Mouse (Mus musculus): ENCODE data around the gene Trhr2. TPM values are rescaled to one million over a fixed set of nuclear protein-coding genes. Genes with fewer than 3 reads are reported as not detected.
"Not testable (repeated sequence)": the region's sequence is repeated elsewhere in the genome, so short reads cannot be mapped to it uniquely, and the experiment has no call there.

Trhr2 gene
- polyA plus RNA-seq, 1 experiment from 2014 or later = not detected

DNA sequence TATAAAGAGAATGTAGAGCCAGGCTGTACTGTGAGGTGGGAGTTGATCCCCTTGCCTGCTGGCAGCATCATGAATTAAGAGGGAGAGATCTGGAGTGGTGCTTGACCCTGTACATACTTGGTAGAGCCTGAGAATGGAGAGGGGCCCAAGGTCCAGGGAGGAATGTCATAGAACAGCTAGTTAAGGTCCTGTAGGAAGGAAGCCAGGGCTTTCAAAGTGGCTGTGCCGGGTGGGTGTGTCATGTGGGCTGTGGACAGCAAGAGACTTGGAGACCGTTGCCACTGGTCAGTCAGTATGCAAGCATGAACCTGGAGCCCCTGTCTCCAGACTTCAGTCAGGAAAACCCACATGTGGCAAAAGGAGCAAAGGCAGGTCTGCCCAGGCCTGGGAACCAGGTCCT lies 35.4 kb downstream of the Trhr2 start:
- no peak overlapping the region for H3K9ac ChIP-seq (replicated peaks)
- no peak for ATAC-seq (replicated peaks)
- no peak overlapping the region for H3K4me3 ChIP-seq
- no peak overlapping the region for H3K27ac ChIP-seq (replicated peaks)
- peaks cover 20% of the 10 kb centered on the region for H3K4me1 ChIP-seq
- 75% methylated on average over 2 of the region's 2 CpGs for WGBS
- no peaks in the 10 kb centered on the region for H3K27me3 ChIP-seq
- no peaks in the 10 kb centered on the region for H3K9me3 ChIP-seq
- H3K4me2 ChIP-seq (replicated peaks) = no peak overlapping the region
- no peaks in the 10 kb centered on the region for H3K36me3 ChIP-seq

DNA sequence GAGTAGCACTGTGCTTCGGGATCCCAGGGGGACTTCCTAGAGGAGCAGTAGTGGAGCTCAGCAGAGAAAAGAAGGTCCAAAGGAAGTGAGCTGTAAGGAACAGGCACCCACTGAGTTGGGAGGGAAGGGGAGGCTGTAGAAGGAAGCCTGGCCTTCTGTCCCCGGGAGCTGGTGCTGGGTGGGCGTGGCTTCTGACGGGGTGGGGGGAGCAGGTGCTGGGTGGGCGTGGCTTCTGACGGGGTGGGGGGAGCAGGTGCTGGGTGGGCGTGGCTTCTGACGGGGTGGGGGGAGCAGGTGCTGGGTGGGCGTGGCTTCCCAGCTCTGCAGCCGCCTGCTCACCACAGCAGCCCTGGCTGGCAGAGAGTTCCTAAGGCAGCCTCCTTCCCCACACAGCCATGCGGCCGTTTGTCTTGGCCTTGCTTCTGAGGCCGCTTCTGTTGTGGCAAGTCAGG lies 36.6 kb downstream of the Trhr2 start:
- not testable (repeated sequence) for H3K9ac ChIP-seq (replicated peaks); H3K9me3 ChIP-seq; H3K27ac ChIP-seq (replicated peaks); H3K4me3 ChIP-seq; H3K27me3 ChIP-seq; H3K36me3 ChIP-seq; H3K4me2 ChIP-seq (replicated peaks); ATAC-seq (replicated peaks)
- peaks cover 17% of the 10 kb centered on the region for H3K4me1 ChIP-seq
- 6% methylated on average over 13 of the region's 13 CpGs for WGBS

DNA sequence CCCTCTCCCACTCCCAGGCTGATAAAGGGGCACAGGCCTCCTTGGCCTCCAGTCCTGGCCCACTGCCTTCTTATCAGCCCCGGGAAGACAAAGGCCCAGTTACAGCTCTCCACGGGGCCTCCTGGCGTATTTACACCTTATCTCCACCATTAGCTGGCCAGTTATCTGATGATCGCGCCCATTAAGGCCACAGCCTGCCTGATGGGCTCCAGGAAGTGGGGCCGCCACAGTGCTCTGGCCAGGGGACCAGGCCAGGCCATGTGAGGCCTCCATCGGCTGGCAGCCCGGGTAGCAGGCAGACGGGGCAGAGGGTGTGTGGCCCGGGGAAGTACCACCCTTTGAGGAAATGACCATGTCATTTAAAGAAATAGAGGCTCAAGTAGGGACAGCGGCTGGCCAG lies 37.8 kb downstream of the Trhr2 start:
- Histone ChIP-seq H3K27me3 (no peaks in the 10 kb centered on the region), H3K9me3 (no peaks in the 10 kb centered on the region), H3K4me2 (replicated peaks) (no peak overlapping the region), H3K27ac (replicated peaks) (no peak overlapping the region), H3K9ac (replicated peaks) (no peak overlapping the region), H3K36me3 (no peaks in the 10 kb centered on the region), H3K4me3 (no peak overlapping the region), H3K4me1 (peaks cover 17% of the 10 kb centered on the region)
- no peak for ATAC-seq (replicated peaks)
- WGBS = 63% methylated on average over 11 of the region's 11 CpGs

DNA sequence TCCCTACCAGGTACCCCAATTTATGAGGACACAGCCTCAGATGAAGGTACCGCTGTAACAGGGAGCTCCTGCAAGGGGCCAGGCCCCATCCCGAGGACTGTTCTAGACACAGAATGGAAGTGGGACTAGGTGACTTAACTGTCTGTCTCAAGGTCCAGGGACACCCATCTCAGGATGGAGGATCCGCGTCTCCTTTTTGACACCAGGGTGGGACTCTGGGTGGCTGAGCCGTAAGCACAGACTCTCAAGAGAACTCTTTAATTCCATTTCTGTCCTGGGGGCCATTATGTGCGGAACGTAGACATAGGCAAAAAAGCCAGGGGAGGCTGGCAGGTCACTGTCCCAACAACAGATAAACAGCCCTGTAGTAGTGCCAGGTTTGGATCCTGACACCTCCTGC lies 38.4 kb downstream of the Trhr2 start:
- peaks cover 17% of the 10 kb centered on the region for H3K4me1 ChIP-seq
- H3K4me2 ChIP-seq (replicated peaks) = no peak overlapping the region
- no peaks in the 10 kb centered on the region for H3K9me3 ChIP-seq
- ATAC-seq (replicated peaks) = no peak
- H3K4me3 ChIP-seq = no peak overlapping the region
- no peak overlapping the region for H3K27ac ChIP-seq (replicated peaks)
- WGBS = 95% methylated on average over 7 of the region's 7 CpGs
- H3K9ac ChIP-seq (replicated peaks) = no peak overlapping the region
- H3K36me3 ChIP-seq = no peaks in the 10 kb centered on the region
- no peaks in the 10 kb centered on the region for H3K27me3 ChIP-seq

DNA sequence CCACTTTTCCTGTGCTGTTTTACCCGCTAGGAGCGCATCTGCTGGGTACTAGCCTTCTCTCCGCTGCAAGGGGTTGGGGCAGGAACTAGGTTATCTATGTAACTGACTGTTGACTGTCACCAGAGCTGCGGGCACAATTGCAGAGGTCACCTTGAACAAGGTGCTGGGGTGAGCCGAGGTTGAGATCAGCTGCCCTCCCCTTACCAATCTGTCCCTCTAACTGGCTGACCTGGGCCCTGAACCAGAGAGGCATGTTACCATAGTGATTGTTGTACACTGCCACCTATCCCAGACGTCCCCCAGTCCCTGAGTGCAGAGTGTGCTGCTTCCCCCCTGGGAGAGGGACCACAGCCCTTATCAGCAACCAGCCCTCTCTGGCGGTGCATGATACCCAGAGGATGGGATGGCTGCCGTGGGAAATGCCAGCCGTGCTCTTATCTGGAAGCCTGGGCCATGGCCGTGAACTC lies 39.1 kb downstream of the Trhr2 start:
- WGBS = 66% methylated on average over 10 of the region's 10 CpGs
- H3K27ac ChIP-seq (replicated peaks) = no peak overlapping the region
- no peaks in the 10 kb centered on the region for H3K27me3 ChIP-seq
- no peak overlapping the region for H3K9ac ChIP-seq (replicated peaks)
- no peaks in the 10 kb centered on the region for H3K9me3 ChIP-seq
- H3K4me1 ChIP-seq = peaks cover 17% of the 10 kb centered on the region
- H3K4me3 ChIP-seq = no peak overlapping the region
- no peak for ATAC-seq (replicated peaks)
- no peak overlapping the region for H3K4me2 ChIP-seq (replicated peaks)
- no peaks in the 10 kb centered on the region for H3K36me3 ChIP-seq

- Histone ChIP-seq H3K27ac (replicated peaks) (no peak overlapping the region), H3K4me2 (replicated peaks) (no peak overlapping the region), H3K9me3 (no peaks in the 10 kb centered on the region), H3K27me3 (no peaks in the 10 kb centered on the region), H3K36me3 (no peaks in the 10 kb centered on the region), H3K4me1 (peaks cover 7% of the 10 kb centered on the region; the same call in 1 of the 2 replicates), H3K4me3 (no peak overlapping the region), H3K9ac (replicated peaks) (no peak overlapping the region)
- ATAC-seq (replicated peaks) = no peak
- WGBS = 3% methylated on average over 3 of the region's 3 CpGs
These were observed 40.0 kb downstream of the Trhr2 start for GRCm38 (mm10) chr8:122320541-122320940.

GRCm38 (mm10) chr8:122319708-122320075 lies 40.9 kb downstream of the Trhr2 start:
- 59% methylated on average over 7 of the region's 7 CpGs for WGBS
- H3K27ac ChIP-seq (replicated peaks) = no peak overlapping the region
- H3K36me3 ChIP-seq = no peaks in the 10 kb centered on the region
- no peaks in the 10 kb centered on the region for H3K27me3 ChIP-seq
- peaks cover 5% of the 10 kb centered on the region; the same call in 1 of the 2 replicates for H3K4me1 ChIP-seq
- H3K9me3 ChIP-seq = no peaks in the 10 kb centered on the region
- ATAC-seq (replicated peaks) = no peak
- no peak overlapping the region for H3K4me3 ChIP-seq
- no peak overlapping the region for H3K9ac ChIP-seq (replicated peaks)
- H3K4me2 ChIP-seq (replicated peaks) = no peak overlapping the region

DNA sequence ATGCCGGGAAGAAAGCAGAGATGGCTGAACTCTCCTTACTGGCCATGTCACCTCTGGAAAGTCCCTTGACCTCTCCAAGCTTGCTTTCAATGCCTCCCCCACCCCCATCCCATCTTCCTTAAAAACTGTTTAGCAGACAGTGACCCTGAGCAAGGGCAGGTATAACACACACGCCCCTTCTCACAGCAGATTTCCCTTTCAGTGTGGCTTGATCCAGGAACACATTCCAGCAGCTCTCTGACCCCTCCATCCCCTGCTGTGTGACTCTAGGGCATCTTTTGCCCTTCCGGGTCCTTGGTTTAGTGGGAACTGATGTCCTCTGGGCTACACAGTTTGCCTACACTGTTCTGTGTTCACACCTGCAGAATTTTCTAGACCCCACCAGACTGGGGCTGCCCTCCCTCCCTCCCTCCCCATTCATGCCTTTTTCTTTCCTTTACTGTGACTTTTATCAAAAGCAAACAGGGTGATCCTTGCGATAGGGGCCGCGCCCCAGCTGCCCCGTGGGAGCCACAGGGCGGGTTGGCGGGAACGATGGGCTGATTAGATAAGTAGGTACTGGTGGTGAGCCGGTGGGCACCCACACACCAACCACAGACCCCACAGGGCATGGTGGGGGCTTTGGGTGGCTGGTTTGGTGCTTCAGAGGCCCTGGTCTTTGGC lies 41.4 kb downstream of the Trhr2 start:
- no peaks in the 10 kb centered on the region for H3K27me3 ChIP-seq
- H3K4me2 ChIP-seq (replicated peaks) = no peak overlapping the region
- H3K4me1 ChIP-seq = peaks cover 1% of the 10 kb centered on the region; the same call in 1 of the 2 replicates
- ATAC-seq (replicated peaks) = no peak
- H3K9ac ChIP-seq (replicated peaks) = no peak overlapping the region
- no peak overlapping the region for H3K27ac ChIP-seq (replicated peaks)
- H3K4me3 ChIP-seq = no peak overlapping the region
- H3K9me3 ChIP-seq = no peaks in the 10 kb centered on the region
- H3K36me3 ChIP-seq = no peaks in the 10 kb centered on the region
- WGBS = 77% methylated on average over 11 of the region's 11 CpGs

- 49% methylated on average over 8 of the region's 8 CpGs for WGBS
- no peak for ATAC-seq (replicated peaks)
- Histone ChIP-seq H3K4me2 (replicated peaks) (no peak overlapping the region), H3K27me3 (no peaks in the 10 kb centered on the region), H3K4me3 (no peak overlapping the region), H3K9ac (replicated peaks) (no peak overlapping the region), H3K27ac (replicated peaks) (no peak overlapping the region), H3K36me3 (no peaks in the 10 kb centered on the region), H3K9me3 (no peaks in the 10 kb centered on the region), H3K4me1 (no peaks in the 10 kb centered on the region)
These were observed 42.5 kb downstream of the Trhr2 start for GRCm38 (mm10) chr8:122317918-122318475.

- Histone ChIP-seq H3K9ac (replicated peaks) (no peak overlapping the region), H3K27ac (replicated peaks) (no peak overlapping the region), H3K4me2 (replicated peaks) (no peak overlapping the region), H3K4me1 (no peaks in the 10 kb centered on the region), H3K4me3 (no peak overlapping the region), H3K9me3 (no peaks in the 10 kb centered on the region), H3K36me3 (no peaks in the 10 kb centered on the region), H3K27me3 (no peaks in the 10 kb centered on the region)
- 53% methylated on average over 2 of the region's 2 CpGs for WGBS
- no peak for ATAC-seq (replicated peaks)
These were observed 44.1 kb downstream of the Trhr2 start for GRCm38 (mm10) chr8:122316402-122316801.

- Histone ChIP-seq H3K4me2 (replicated peaks) (no peak overlapping the region), H3K27me3 (no peaks in the 10 kb centered on the region), H3K36me3 (no peaks in the 10 kb centered on the region), H3K9me3 (no peaks in the 10 kb centered on the region), H3K27ac (replicated peaks) (no peak overlapping the region), H3K4me3 (no peak overlapping the region), H3K4me1 (no peaks in the 10 kb centered on the region), H3K9ac (replicated peaks) (no peak overlapping the region)
- 78% methylated on average over 13 of the region's 13 CpGs for WGBS
- no peak for ATAC-seq (replicated peaks)
These were observed 45.5 kb downstream of the Trhr2 start for GRCm38 (mm10) chr8:122314899-122315496.

DNA sequence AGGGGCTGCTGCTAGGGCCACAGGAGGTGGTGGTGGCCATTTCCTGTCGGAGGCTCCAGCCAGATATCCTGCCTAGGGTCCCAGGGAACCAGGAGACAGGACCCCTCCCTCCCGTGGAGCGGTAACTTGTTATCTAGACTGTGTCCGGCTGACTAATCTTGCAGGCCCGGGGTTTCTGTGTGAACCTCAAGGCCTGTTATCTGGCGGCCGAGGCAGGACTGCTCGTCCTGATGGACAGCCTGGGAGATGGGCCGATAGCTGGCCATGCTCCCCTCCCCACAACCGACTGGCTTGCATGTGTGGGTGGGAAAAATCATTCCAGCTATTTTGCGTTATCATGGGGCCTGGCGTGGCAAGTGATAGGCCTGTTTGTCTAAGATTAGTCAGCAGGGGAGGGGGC lies 47.2 kb downstream of the Trhr2 start:
- ATAC-seq (replicated peaks) = no peak
- H3K27me3 ChIP-seq = no peaks in the 10 kb centered on the region
- no peak overlapping the region for H3K4me3 ChIP-seq
- H3K4me1 ChIP-seq = no peaks in the 10 kb centered on the region
- WGBS = 72% methylated on average over 12 of the region's 12 CpGs
- no peak overlapping the region for H3K27ac ChIP-seq (replicated peaks)
- H3K4me2 ChIP-seq (replicated peaks) = no peak overlapping the region
- no peaks in the 10 kb centered on the region for H3K9me3 ChIP-seq
- H3K9ac ChIP-seq (replicated peaks) = no peak overlapping the region
- H3K36me3 ChIP-seq = no peaks in the 10 kb centered on the region

All from forebrain, embryonic 15.5 days (tissue).